In the genomic region with DNA sequence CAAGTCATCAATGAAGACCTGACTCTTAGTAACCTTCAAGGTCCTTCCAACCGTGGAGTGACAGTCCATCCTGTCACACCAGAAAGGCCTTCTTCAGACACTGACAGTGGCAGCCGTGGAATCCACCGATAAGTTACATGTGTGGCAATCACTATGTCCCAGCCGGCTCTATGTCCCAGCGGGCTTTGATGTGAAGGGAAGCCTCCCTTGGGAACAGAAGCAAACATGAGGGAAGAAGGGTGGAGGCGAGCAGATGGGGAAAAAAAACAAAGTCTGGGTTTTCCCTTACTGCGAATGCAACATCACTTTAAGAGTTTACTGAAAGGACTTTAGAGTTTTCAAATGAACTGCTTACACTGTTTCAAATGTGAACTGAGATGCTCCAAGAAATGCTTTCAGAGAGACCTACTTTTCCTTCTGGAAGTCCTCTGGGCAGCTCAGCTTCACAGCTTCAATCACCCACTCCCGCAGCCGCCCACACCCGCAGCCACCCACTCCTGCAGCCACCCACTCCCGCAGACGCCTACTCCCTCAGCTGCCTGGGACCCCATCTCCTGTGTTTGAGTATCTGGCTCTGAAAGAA, we compare ENCODE assay signal across 14 mouse cellular contexts.
"Had no signal": no experiment of that assay in that cellular context is flagged by ENCODE, and none has a peak within 500 bp of the region (broad histone marks: within the 10 kb centered on the region; RNA-seq: fewer than 3 reads in every experiment).

No protein-coding gene starts in this region.

- H3K9me3 ChIP-seq: kidney, embryonic 15.5 days; limb, embryonic 12.5 days; liver, embryonic 13.5 days; neural tube, embryonic 15.5 days had no signal

- H3K4me1 ChIP-seq: limb, embryonic 12.5 days; liver, embryonic 13.5 days; neural tube, embryonic 15.5 days had no signal

- H3K27ac ChIP-seq: kidney, embryonic 15.5 days; limb, embryonic 12.5 days; liver, embryonic 13.5 days; neural tube, embryonic 15.5 days; stomach, postnatal 0 days had no signal

- H3K36me3 ChIP-seq: kidney, embryonic 15.5 days; limb, embryonic 12.5 days; liver, embryonic 13.5 days; neural tube, embryonic 15.5 days had no signal

- ATAC-seq: liver, postnatal 0 days had no signal

- H3K27me3 ChIP-seq: kidney, embryonic 15.5 days; limb, embryonic 12.5 days; liver, embryonic 13.5 days; neural tube, embryonic 15.5 days had no signal

- H3K9ac ChIP-seq: kidney, embryonic 15.5 days; limb, embryonic 12.5 days; liver, embryonic 13.5 days; liver, postnatal 0 days; neural tube, embryonic 15.5 days had no signal

- DNase-seq: kidney, adult 2 months; kidney, postnatal 25 days; layer of hippocampus, adult 9-11 months; liver; liver, embryonic 13.5 days; liver, postnatal 0 days; midbrain, embryonic 14.5 days; thymus, adult 2 months; thymus, postnatal 36 days had no signal

- H3K4me2 ChIP-seq: kidney, embryonic 15.5 days; limb, embryonic 12.5 days; liver, embryonic 13.5 days; neural tube, embryonic 15.5 days had no signal

- H3K4me3 ChIP-seq: kidney, embryonic 15.5 days; limb, embryonic 12.5 days; liver, embryonic 13.5 days; myocyte; neural tube, embryonic 15.5 days had no signal
